Mouse (Mus musculus) right cerebral cortex, adult 2 months (tissue): ENCODE measurements around the gene Eef1akmt1.

ENCODE experiments used
- DNase-seq, 2 experiments: peaks; one replicate each; pipeline ENCODE4 v3.0.0; 2021 to 2022; ENCODE audit warnings: low spot score in 2 of 2

The Eef1akmt1 gene

DNA sequence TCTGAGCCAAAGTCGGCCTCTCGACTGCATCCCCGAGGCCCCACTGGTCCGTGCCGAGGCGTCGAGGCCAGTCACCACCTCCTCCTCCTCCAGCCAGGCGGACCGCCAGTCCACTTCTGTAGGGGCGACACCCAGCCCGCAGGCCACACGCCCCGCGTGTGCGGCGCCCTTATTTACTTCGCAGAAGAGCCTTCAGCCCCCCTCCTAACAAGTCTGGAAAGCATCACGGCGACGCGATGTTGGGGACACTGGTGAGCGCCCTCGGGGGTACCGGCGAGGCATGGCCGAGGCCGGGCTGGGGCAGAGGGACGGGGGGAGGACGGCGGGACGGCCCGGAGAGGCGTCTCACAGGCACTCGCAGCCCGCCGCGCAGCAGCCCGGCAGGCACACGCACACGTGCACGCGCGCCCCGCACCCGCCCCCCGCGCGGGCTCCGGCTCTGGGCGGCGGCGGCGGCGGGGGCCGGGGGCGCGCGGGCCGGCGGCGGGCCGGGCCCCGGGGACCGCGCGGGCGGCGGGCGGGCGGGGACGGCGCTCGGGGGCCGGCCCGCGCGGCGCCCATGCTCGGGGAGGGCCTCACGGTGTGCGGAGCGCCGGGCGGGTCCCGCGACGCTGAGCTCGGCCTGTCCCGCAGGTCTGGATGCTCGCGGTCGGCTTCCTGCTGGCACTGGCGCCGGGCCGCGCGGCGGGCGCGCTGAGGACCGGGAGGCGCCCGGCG lies 46.6 kb downstream of the Eef1akmt1 start, which contains the start of gene Il17d:
Gene Il17d, plus strand, starts transcription at position 107 of the 717 bp plus-strand sequence.
- DNase-seq = no peak

GRCm38 (mm10) chr14:57523762-57524161 lies 47.6 kb downstream of the Eef1akmt1 start:
- no peak for DNase-seq

DNA sequence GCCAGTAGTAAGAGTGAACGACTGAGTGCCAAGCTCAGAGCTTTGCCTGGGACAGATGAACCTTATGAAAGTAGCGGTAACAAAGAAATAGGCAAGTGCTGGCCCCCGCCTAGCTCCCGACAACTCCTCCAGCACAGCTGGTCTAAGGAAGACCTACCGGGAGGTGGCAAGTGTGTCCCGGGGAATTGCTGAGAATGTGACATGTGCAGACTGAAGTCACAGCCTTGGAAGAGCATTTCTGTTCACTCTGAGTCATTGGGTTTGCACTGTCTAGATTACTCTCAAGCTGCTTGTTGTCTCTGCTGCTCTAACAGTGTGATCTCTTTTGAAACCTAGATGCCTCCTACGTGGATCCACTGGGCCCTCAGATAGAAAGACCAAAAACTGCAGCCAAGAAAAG lies 54.4 kb downstream of the Eef1akmt1 start:
- peak; percentile 47 to 56 for DNase-seq

DNA sequence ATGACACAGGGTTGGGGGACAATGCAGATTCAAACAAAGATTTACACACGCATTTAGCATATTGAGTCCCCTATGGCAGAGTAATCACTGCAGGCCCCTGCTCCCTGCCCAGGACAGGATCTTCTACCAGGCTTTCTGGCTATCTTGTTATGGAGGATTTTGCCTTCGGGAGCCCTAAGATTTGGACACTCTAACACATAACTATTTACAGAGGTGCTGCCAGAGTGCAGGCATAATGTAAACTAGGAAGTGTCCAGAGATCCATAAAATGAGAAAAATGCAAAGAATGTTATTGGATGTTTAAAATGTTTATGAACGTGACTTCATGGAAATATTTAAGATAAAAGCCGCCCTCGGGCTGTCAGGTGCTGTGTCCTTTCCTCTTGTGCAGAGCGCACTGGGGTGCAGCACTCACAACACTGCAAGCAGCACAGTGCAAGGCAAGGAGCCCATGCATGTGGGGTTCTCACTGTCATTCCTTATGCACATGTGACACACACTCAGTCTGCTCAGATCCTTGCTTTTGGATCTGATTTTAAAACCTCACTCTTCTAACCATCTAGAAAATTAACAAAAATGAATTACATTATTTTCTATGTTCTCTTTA lies 56.2 kb downstream of the Eef1akmt1 start:
- no peak for DNase-seq

- DNase-seq = no peak
These were observed 61.9 kb downstream of the Eef1akmt1 start for GRCm38 (mm10) chr14:57509554-57509953.

DNA sequence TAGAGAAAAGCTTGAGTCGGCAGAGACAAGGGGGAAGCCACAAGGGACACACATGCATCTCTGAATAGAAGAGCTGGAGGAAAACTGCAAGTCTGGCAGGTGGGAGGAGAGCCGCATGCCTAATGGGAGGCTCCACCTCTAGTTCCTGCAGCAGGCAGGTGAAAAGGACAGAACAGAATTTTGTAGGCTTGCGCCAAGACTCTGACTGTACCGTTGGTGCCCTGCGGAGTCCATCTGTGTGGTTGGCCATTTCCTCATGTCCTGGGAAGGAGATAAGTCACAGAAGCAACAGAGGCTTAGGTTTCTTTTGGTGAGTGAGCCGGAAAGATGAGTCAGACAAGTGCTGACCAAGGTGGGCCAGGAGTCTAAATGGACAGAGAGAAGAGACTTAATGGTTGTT lies 67.7 kb downstream of the Eef1akmt1 start:
- DNase-seq = no peak
